Mouse (Mus musculus) liver, postnatal 0 days (tissue): ENCODE data around the gene Naip1.

ENCODE experiments used
- CTCF ChIP-seq: sonication (generic); IDR thresholded peaks from 2 replicates; pipeline ENCODE4 v1.5.1; 2016; ENCODE audit warnings: antibody characterized with exemption, low read depth
- EP300 ChIP-seq: IDR thresholded peaks from 2 replicates; pipeline ENCODE4 v1.6.1; 2016; ENCODE audit warnings: antibody characterized with exemption, low read depth, mild to moderate bottlenecking

- TF ChIP-seq CTCF: no peak
- no peak for TF ChIP-seq EP300
Observed at GRCm38 (mm10) chr13:100449495-100449894, 3.2 kb downstream of the Naip1 start.
